Mouse (Mus musculus): ENCODE results near the gene Tub. TPM values are rescaled to one million over a fixed set of nuclear protein-coding genes. Genes with fewer than 3 reads are reported as not detected.

Tub gene
- total RNA-seq, 1 experiment from 2014 or later = not detected

- ATAC-seq (replicated peaks; ENCODE audit: low read depth, poor library complexity, severe bottlenecking) = no peak
These were observed 18.1 kb downstream of the Tub start for GRCm38 (mm10) chr7:108968201-108968600.

GRCm38 (mm10) chr7:108972273-108972672, 22.1 kb downstream of the Tub start:
- ATAC-seq (replicated peaks; ENCODE audit: low read depth, poor library complexity, severe bottlenecking) = no peak

GRCm38 (mm10) chr7:108985934-108986708, 36.0 kb downstream of the Tub start:
- no peak for ATAC-seq (replicated peaks; ENCODE audit: low read depth, poor library complexity, severe bottlenecking)

GRCm38 (mm10) chr7:108991207-108991606, 41.1 kb downstream of the Tub start:
- ATAC-seq (replicated peaks; ENCODE audit: low read depth, poor library complexity, severe bottlenecking) = no peak

GRCm38 (mm10) chr7:108993230-108993629, 43.1 kb downstream of the Tub start:
- ATAC-seq (replicated peaks; ENCODE audit: low read depth, poor library complexity, severe bottlenecking) = no peak

- ATAC-seq (replicated peaks; ENCODE audit: low read depth, poor library complexity, severe bottlenecking) = no peak
These were observed 43.7 kb downstream of the Tub start for GRCm38 (mm10) chr7:108993881-108994291.

GRCm38 (mm10) chr7:108996156-108996555, 46.0 kb downstream of the Tub start:
- ATAC-seq (replicated peaks; ENCODE audit: low read depth, poor library complexity, severe bottlenecking) = no peak

- ATAC-seq (replicated peaks; ENCODE audit: low read depth, poor library complexity, severe bottlenecking) = peak; percentile 89
These were observed 50.3 kb downstream of the Tub start for GRCm38 (mm10) chr7:109000315-109000954.

- no peak for ATAC-seq (replicated peaks; ENCODE audit: low read depth, poor library complexity, severe bottlenecking)
These were observed 51.8 kb downstream of the Tub start for GRCm38 (mm10) chr7:109001971-109002370.

GRCm38 (mm10) chr7:109003653-109004052, 53.5 kb downstream of the Tub start:
- no peak for ATAC-seq (replicated peaks; ENCODE audit: low read depth, poor library complexity, severe bottlenecking)

- no peak for ATAC-seq (replicated peaks; ENCODE audit: low read depth, poor library complexity, severe bottlenecking)
These were observed 59.1 kb downstream of the Tub start for GRCm38 (mm10) chr7:109009260-109009659.

- ATAC-seq (replicated peaks; ENCODE audit: low read depth, poor library complexity, severe bottlenecking) = no peak
These were observed 60.8 kb downstream of the Tub start for GRCm38 (mm10) chr7:109010720-109011595.

GRCm38 (mm10) chr7:109011596-109012180, 61.5 kb downstream of the Tub start:
- no peak for ATAC-seq (replicated peaks; ENCODE audit: low read depth, poor library complexity, severe bottlenecking)

- no peak for ATAC-seq (replicated peaks; ENCODE audit: low read depth, poor library complexity, severe bottlenecking)
These were observed 62.4 kb downstream of the Tub start for GRCm38 (mm10) chr7:109012575-109012974.

- no peak for ATAC-seq (replicated peaks; ENCODE audit: low read depth, poor library complexity, severe bottlenecking)
These were observed 63.0 kb downstream of the Tub start for GRCm38 (mm10) chr7:109012998-109013625.

- ATAC-seq (replicated peaks; ENCODE audit: low read depth, poor library complexity, severe bottlenecking) = no peak
These were observed 64.7 kb downstream of the Tub start for GRCm38 (mm10) chr7:109014851-109015250.

GRCm38 (mm10) chr7:109016378-109016923, 66.3 kb downstream of the Tub start:
- no peak for ATAC-seq (replicated peaks; ENCODE audit: low read depth, poor library complexity, severe bottlenecking)

GRCm38 (mm10) chr7:109019243-109019642, 69.1 kb downstream of the Tub start:
- no peak for ATAC-seq (replicated peaks; ENCODE audit: low read depth, poor library complexity, severe bottlenecking)

GRCm38 (mm10) chr7:109021428-109021827, 71.3 kb downstream of the Tub start:
- ATAC-seq (replicated peaks; ENCODE audit: low read depth, poor library complexity, severe bottlenecking) = peak; percentile 93

- no peak for ATAC-seq (replicated peaks; ENCODE audit: low read depth, poor library complexity, severe bottlenecking)
These were observed 75.6 kb downstream of the Tub start for GRCm38 (mm10) chr7:109025743-109026142.

Measured in common myeloid progenitor, adult 5-6 weeks (primary cell).